Mouse (Mus musculus): ENCODE data around the gene Rasa3.

DNA sequence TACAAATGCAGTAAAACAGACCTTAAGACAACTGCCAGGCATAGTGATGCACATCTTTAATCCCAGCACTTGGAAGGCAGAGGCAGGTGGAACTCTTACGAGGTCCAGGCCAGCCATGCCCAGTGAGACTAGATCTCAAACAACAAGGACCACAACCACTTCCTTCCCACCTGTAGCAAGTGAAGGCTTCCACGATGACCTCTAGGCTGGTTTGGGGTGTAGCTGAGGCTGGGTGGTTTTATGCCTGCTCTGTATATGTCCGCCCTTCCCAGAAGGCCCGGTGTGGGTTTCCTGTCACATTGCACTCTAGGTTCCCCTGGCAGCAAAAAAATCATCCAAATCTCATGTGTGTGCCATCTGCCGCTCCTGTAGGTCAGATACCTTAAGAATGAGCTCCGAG, 26.4 kb upstream of the Rasa3 start:
- TF ChIP-seq EP300 (IDR thresholded peaks at IDR 0.05; ENCODE audit: low read depth) (no peak), CTCF (IDR thresholded peaks at IDR 0.05; ENCODE audit: low read depth) (no peak)

All from heart, postnatal 0 days (tissue).